8 mouse cellular contexts compared by ENCODE assay signal in the genomic region with DNA sequence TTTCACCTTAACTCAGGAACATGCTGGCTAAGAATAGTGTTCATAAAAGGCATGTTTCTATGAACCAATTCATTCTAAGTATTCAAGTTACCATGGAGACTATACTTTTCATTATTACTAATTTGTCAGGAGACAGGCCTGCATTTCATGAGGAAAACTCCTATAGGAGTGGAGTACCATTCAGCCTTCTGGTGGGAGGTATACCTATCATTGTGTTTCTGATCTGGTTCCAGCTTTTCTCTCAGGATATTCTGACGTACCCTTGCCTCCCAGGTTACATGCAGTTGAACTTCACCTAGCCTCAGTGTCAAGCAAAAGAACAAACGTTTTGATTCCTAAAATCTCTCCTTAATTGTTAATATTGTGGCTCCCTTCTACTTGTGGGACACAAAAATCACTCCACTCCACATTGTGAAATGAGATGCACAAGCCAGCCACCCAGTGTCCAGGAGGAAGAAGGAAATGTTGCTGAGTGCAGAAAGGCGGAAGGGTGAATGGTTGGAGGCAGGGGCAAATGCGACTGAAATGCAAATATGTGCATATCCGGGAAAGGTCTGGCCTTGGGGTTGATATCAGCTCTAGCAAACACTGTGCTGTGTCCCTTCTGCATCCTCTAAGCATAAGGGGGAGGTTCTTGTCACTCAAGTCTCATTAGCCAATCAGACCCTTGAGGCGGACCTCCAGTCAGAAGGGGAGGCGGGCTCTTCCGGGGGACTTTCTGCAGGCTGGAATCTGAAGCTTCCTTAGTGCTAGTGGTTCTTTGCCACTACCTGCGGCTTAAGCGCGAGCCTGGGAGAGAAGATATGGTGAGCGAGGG. TPM values are rescaled to one million over a fixed set of nuclear protein-coding genes. Genes with fewer than 3 reads are reported as not detected.
DNase-seq lines count a peak whose midpoint lies in the region; ATAC-seq lines count a peak whose summit lies in the region.

A gene (plus strand): TSS at position 695 of the 817 bp plus-strand sequence.

- no peaks in the 10 kb centered on the region; the same call in 1 of the 2 replicates for H3K36me3 ChIP-seq in embryonic facial prominence, embryonic 11.5 days (replicated peaks; ENCODE audit: control insufficient read depth, insufficient read depth, low read depth, low read length)
- peaks cover 22% of the 10 kb centered on the region for H3K36me3 ChIP-seq in limb, embryonic 12.5 days
- 0 out of 2 replicates have a peak, but pooled peaks cover 4% of the 10 kb centered on the region for H3K36me3 ChIP-seq in midbrain, embryonic 14.5 days (ENCODE audit: control insufficient read depth, insufficient read depth, low read length)

- 8% methylated on average over 12 of the region's 12 CpGs for WGBS in embryonic facial prominence, embryonic 11.5 days
- 9% methylated on average over 12 of the region's 12 CpGs for WGBS in limb, embryonic 12.5 days
- 9% methylated on average over 12 of the region's 12 CpGs for WGBS in midbrain, embryonic 14.5 days

- H3K27me3 ChIP-seq in embryonic facial prominence, embryonic 11.5 days (ENCODE audit: control insufficient read depth, insufficient read depth, low read length), result no peaks in the 10 kb centered on the region
- H3K27me3 ChIP-seq in limb, embryonic 12.5 days, result no peaks in the 10 kb centered on the region
- H3K27me3 ChIP-seq in midbrain, embryonic 14.5 days (ENCODE audit: control insufficient read depth, insufficient read depth, low read length), result no peaks in the 10 kb centered on the region

- peak; percentile 100 for ATAC-seq in embryonic facial prominence, embryonic 11.5 days (replicated peaks; ENCODE audit: insufficient number of reproducible peaks, low FRiP score, low TSS enrichment, low read depth)
- ATAC-seq in limb, embryonic 12.5 days (ENCODE audit: insufficient number of reproducible peaks, insufficient read depth, low FRiP score, low TSS enrichment, low read depth), result peak; percentile 99
- peak; percentile 100 for ATAC-seq in midbrain, embryonic 14.5 days (ENCODE audit: low FRiP score, low TSS enrichment)

- DNase-seq in 3T3-L1 (ENCODE audit: low read depth, low spot score), result peak; percentile 98
- peak; percentile 81 for DNase-seq in adrenal gland, postnatal 14 days
- peak; percentile 93 for DNase-seq in embryonic facial prominence, embryonic 11.5 days (ENCODE audit: low spot score)
- DNase-seq in heart, adult 18-20 months, result peak; percentile 80 to 89
- DNase-seq in kidney, adult 8-10 months, result peak; percentile 60 to 61
- peak; percentile 94 for DNase-seq in midbrain, embryonic 14.5 days
- DNase-seq in spleen, adult 12 weeks (ENCODE audit: low spot score), result peak; percentile 35

- H3K4me2 ChIP-seq in embryonic facial prominence, embryonic 11.5 days (ENCODE audit: low read depth, low read length), result peak within 1 kb of the TSS; percentile 52
- H3K4me2 ChIP-seq in limb, embryonic 12.5 days, result peak within 1 kb of the TSS; percentile 64
- peak within 1 kb of the TSS; percentile 62 for H3K4me2 ChIP-seq in midbrain, embryonic 14.5 days (ENCODE audit: low read length)

- H3K27ac ChIP-seq in embryonic facial prominence, embryonic 11.5 days (replicated peaks; ENCODE audit: low read depth, low read length), result peak within 1 kb of the TSS; percentile 57
- H3K27ac ChIP-seq in limb, embryonic 12.5 days, result peak within 1 kb of the TSS; percentile 83
- H3K27ac ChIP-seq in midbrain, embryonic 14.5 days (replicated peaks; ENCODE audit: low read depth, low read length), result peak within 1 kb of the TSS; percentile 91

- H3K4me3 ChIP-seq in embryonic facial prominence, embryonic 11.5 days (ENCODE audit: low read depth, low read length), result peak within 1 kb of the TSS; percentile 57
- H3K4me3 ChIP-seq in limb, embryonic 12.5 days (replicated peaks), result peak within 1 kb of the TSS; percentile 54
- peak within 1 kb of the TSS; percentile 66 for H3K4me3 ChIP-seq in midbrain, embryonic 14.5 days (replicated peaks; ENCODE audit: low read depth, low read length)

- no peaks in the 10 kb centered on the region for H3K9me3 ChIP-seq in embryonic facial prominence, embryonic 11.5 days (replicated peaks; ENCODE audit: control insufficient read depth, low read length)
- H3K9me3 ChIP-seq in limb, embryonic 12.5 days, result peaks cover 4% of the 10 kb centered on the region; the same call in 1 of the 2 replicates
- H3K9me3 ChIP-seq in midbrain, embryonic 14.5 days (ENCODE audit: control insufficient read depth, low read length), result peaks cover 20% of the 10 kb centered on the region

- H3K4me1 ChIP-seq in embryonic facial prominence, embryonic 11.5 days (ENCODE audit: control insufficient read depth, insufficient read depth, low read length), result no peaks in the 10 kb centered on the region
- H3K4me1 ChIP-seq in limb, embryonic 12.5 days (replicated peaks), result 0 out of 2 replicates have a peak, but pooled peaks cover 8% of the 10 kb centered on the region
- peaks cover 8% of the 10 kb centered on the region for H3K4me1 ChIP-seq in midbrain, embryonic 14.5 days (ENCODE audit: control insufficient read depth, insufficient read depth, low read length)

- peak within 1 kb of the TSS; percentile 76 for H3K9ac ChIP-seq in embryonic facial prominence, embryonic 11.5 days (replicated peaks; ENCODE audit: low read length)
- peak within 1 kb of the TSS; percentile 72 for H3K9ac ChIP-seq in limb, embryonic 12.5 days (replicated peaks)
- H3K9ac ChIP-seq in midbrain, embryonic 14.5 days (replicated peaks; ENCODE audit: low read length), result peak within 1 kb of the TSS; percentile 88

RNA-seq across cellular contexts. Expression of the gene that starts here (rescaled TPM):
- total RNA-seq in adrenal gland, postnatal 14 days (2021), result 3.4 and 9.6 TPM in 2 replicates
- polyA plus RNA-seq in embryonic facial prominence, embryonic 11.5 days (2014; fragmentation: Nextera tagmentation; extraction: Ambion mirVana), result 4.9 and 6.8 TPM in 2 replicates
- 1 to 10 TPM in 1 of 2 experiments, under 1 TPM in 1; 0.74 to 1.2 TPM for total RNA-seq in heart, adult 18-20 months (2021)
- polyA plus RNA-seq in limb, embryonic 12.5 days (2016; fragmentation: Nextera tagmentation; extraction: Ambion mirVana), result 8.4 and 8.7 TPM in 2 replicates
- polyA plus RNA-seq in midbrain, embryonic 14.5 days (2014; fragmentation: Nextera tagmentation; extraction: Ambion mirVana), result 9.8 and 11.7 TPM in 2 replicates

Comparison
In these comparisons a context has a peak if more than half of its experiments do, and no peak if none do; other contexts are left out.
1. Peak in every context shown above with its lines: DNase-seq, ATAC-seq, H3K4me3 ChIP-seq and H3K27ac ChIP-seq.
2. DNase-seq: peak in every context shown above with its lines; median percentile 98 in 3T3-L1; 94 in midbrain, embryonic 14.5 days; 93 in embryonic facial prominence, embryonic 11.5 days; 84 in heart, adult 18-20 months; 81 in adrenal gland, postnatal 14 days; 60 in kidney, adult 8-10 months; 35 in spleen, adult 12 weeks.